Mouse (Mus musculus) right cerebral cortex, postnatal 36 days (tissue): Measurements from ENCODE around the gene Cd99l2.
"Not testable (repeated sequence)": the region's sequence is repeated elsewhere in the genome, so short reads cannot be mapped to it uniquely, and the experiment has no call there.

Experiments
- DNase-seq, 2 experiments: peaks; one replicate each; pipeline ENCODE4 v3.0.0; 2022; ENCODE audit warnings: low spot score in 2 of 2, mixed read lengths in 1 of 2

Gene Cd99l2

GRCm38 (mm10) chrX:71492634-71493278 lies at the start of gene Cd99l2:
Gene Cd99l2, minus strand, starts transcription at chrX:71492849.
- DNase-seq = peak; percentile 70 to 76

- DNase-seq = no peak
Measured at GRCm38 (mm10) chrX:71540821-71541510, 48.3 kb upstream of the Cd99l2 start.

GRCm38 (mm10) chrX:71537791-71538190 lies 45.1 kb upstream of the Cd99l2 start:
- DNase-seq = no peak

- DNase-seq = no peak
Measured at GRCm38 (mm10) chrX:71534102-71534501, 41.5 kb upstream of the Cd99l2 start.

GRCm38 (mm10) chrX:71532635-71533034 lies 40.0 kb upstream of the Cd99l2 start:
- DNase-seq = no peak

- no peak for DNase-seq
Measured at GRCm38 (mm10) chrX:71528646-71529045, 36.0 kb upstream of the Cd99l2 start.

GRCm38 (mm10) chrX:71528150-71528549 lies 35.5 kb upstream of the Cd99l2 start:
- no peak for DNase-seq

- DNase-seq = no peak
Measured at GRCm38 (mm10) chrX:71527461-71527860, 34.8 kb upstream of the Cd99l2 start.

GRCm38 (mm10) chrX:71525593-71526299 lies 33.1 kb upstream of the Cd99l2 start:
- DNase-seq = no peak

- DNase-seq = no peak
Measured at GRCm38 (mm10) chrX:71524310-71524709, 31.7 kb upstream of the Cd99l2 start.

GRCm38 (mm10) chrX:71522889-71523288 lies 30.2 kb upstream of the Cd99l2 start:
- DNase-seq = no peak

- DNase-seq = no peak
Measured at GRCm38 (mm10) chrX:71519252-71519651, 26.6 kb upstream of the Cd99l2 start.

- not testable (repeated sequence) for DNase-seq
Measured at GRCm38 (mm10) chrX:71506591-71506990, 13.9 kb upstream of the Cd99l2 start.

GRCm38 (mm10) chrX:71493279-71493656 lies 619 bp upstream of the Cd99l2 start:
- peak; percentile 11 for DNase-seq

- no peak for DNase-seq
Measured at GRCm38 (mm10) chrX:71491931-71492633, 567 bp downstream of the Cd99l2 start.

GRCm38 (mm10) chrX:71489353-71489752 lies 3.3 kb downstream of the Cd99l2 start:
- DNase-seq = no peak

- no peak for DNase-seq
Measured at GRCm38 (mm10) chrX:71482244-71482643, 10.4 kb downstream of the Cd99l2 start.

GRCm38 (mm10) chrX:71475992-71476391 lies 16.7 kb downstream of the Cd99l2 start:
- no peak for DNase-seq

GRCm38 (mm10) chrX:71475497-71475896 lies 17.2 kb downstream of the Cd99l2 start:
- no peak for DNase-seq

GRCm38 (mm10) chrX:71475084-71475483 lies 17.6 kb downstream of the Cd99l2 start:
- no peak for DNase-seq

- no peak for DNase-seq
Measured at GRCm38 (mm10) chrX:71474296-71474956, 18.2 kb downstream of the Cd99l2 start.
